Mouse (Mus musculus) forebrain, embryonic 13.5 days (tissue): Measurements from ENCODE around the gene Pde4d. TPM values are rescaled to one million over a fixed set of nuclear protein-coding genes. Genes with fewer than 3 reads are reported as not detected.

Experiments used
- ATAC-seq: fragments of 200-750 bp; cut with Nextera tagmentation; 2 replicates; pipeline ENCODE4 v1.8.0; 2017
- H3K27ac ChIP-seq: fragments of 300-500 bp; sonication (generic); 2 replicates; pipeline ENCODE4 v1.5.1; 2015; ENCODE audit warnings: inconsistent platforms, mild to moderate bottlenecking, moderate library complexity
- H3K27me3 ChIP-seq: fragments of 300-500 bp; sonication (generic); 2 replicates; pipeline ENCODE4 v1.6.1; 2015; ENCODE audit warnings: mild to moderate bottlenecking, inconsistent platforms
- H3K36me3 ChIP-seq: fragments of 300-500 bp; sonication (generic); 2 replicates; pipeline ENCODE4 v1.6.1; 2015; ENCODE audit warnings: mild to moderate bottlenecking, inconsistent platforms; ENCODE audit not compliant: poor library complexity, severe bottlenecking
- H3K4me1 ChIP-seq: fragments of 300-500 bp; sonication (generic); 2 replicates; pipeline ENCODE4 v1.6.1; 2015; ENCODE audit warnings: inconsistent platforms
- H3K4me2 ChIP-seq: fragments of 300-500 bp; sonication (generic); 2 replicates; pipeline ENCODE4 v1.6.1; 2015; ENCODE audit warnings: inconsistent platforms, mild to moderate bottlenecking, moderate library complexity
- H3K4me3 ChIP-seq: fragments of 300-500 bp; sonication (generic); 2 replicates; pipeline ENCODE4 v1.5.1; 2015; ENCODE audit warnings: mild to moderate bottlenecking, inconsistent platforms
- H3K9ac ChIP-seq: fragments of 300-500 bp; sonication (generic); 2 replicates; pipeline ENCODE4 v1.6.1; 2015; ENCODE audit warnings: mild to moderate bottlenecking, inconsistent platforms
- H3K9me3 ChIP-seq: fragments of 300-500 bp; sonication (generic); replicated peaks from 2 replicates; pipeline ENCODE4 v1.6.1; 2016; ENCODE audit warnings: inconsistent platforms
- WGBS: fragments of 180-500 bp; shearing (Covaris S2); methylation state at CpG from one replicate; pipeline ENCODE4 v1.1.7; 2015; 5-methylcytosine and 5-hydroxymethylcytosine counted together
- polyA plus RNA-seq: library from polyadenylated mRNA; unstranded; fragments of >200 nt; fragmentation: Nextera tagmentation; extraction: Ambion mirVana; gene quantifications from 2 replicates; pipeline ENCODE4 v1.2.1, GENCODE M21; 2015

Pde4d gene
- polyA plus RNA-seq, 1 experiment from 2014 or later = 11.9 TPM

DNA sequence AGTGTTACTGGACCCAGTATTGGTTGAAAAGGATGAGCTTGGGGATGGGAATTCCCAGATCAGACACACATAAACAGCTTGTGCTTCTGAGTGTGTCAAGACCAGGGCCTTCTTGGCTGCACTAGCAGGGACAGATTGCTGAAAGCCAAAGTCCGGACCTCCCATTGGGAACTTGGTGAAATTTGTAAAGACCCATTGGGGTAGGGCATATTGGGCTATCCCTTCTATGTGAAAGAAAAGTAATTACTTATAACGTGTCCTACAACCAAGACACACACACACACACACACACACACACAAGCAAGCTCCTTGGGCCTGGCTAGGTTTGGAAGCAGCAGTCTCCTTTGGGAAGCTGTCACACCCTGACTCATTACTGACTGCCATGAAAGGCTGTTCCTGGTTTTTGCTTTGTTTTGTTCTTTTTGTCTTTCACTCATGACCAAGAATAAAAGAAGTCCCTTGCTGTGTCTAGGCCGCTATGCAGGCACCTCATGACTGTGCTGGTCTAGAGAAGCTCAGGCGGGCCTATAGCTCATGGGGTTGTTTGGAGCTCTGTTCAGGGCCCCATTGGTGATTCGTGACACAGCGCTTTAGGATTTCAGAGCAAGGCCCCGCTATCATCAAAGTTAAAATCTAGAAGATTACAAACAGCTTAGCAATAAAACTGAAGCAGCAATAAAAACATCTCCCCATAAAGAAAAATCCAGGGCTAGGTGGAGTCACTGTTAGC, 1495.2 kb downstream of the Pde4d start:
- H3K9ac ChIP-seq = no peak overlapping the region
- H3K4me2 ChIP-seq = no peak overlapping the region
- no peak overlapping the region for H3K27ac ChIP-seq
- no peaks in the 10 kb centered on the region for H3K9me3 ChIP-seq
- H3K4me1 ChIP-seq = no peaks in the 10 kb centered on the region
- H3K4me3 ChIP-seq = no peak overlapping the region
- no peak for ATAC-seq
- 80% methylated on average over 7 of the region's 7 CpGs for WGBS
- H3K36me3 ChIP-seq = peaks cover 61% of the 10 kb centered on the region
- no peaks in the 10 kb centered on the region for H3K27me3 ChIP-seq

DNA sequence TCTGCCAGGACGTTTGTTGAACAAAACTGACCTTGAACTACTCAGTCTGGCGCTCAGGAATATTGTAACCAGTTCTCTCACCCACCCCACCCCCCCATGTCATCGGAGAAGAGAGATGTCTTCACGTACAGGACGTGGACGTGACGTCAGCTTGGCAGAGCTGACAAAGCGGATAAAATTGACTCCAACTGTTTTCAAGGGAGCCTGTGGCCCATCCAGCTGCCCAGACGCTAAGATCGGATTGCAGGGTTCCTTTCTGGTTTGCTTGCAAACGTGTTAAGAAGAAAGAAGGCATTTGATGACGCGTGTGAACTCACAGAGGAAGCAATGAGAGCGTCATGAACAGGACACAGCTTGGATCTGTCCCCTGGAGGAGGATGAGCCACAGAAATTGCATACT, 1501.7 kb downstream of the Pde4d start:
- Histone ChIP-seq H3K27me3 (no peaks in the 10 kb centered on the region), H3K4me1 (no peaks in the 10 kb centered on the region), H3K4me3 (no peak overlapping the region), H3K4me2 (no peak overlapping the region), H3K9me3 (no peaks in the 10 kb centered on the region), H3K27ac (no peak overlapping the region), H3K36me3 (peaks cover 68% of the 10 kb centered on the region), H3K9ac (no peak overlapping the region)
- 78% methylated on average over 14 of the region's 14 CpGs for WGBS
- no peak for ATAC-seq

DNA sequence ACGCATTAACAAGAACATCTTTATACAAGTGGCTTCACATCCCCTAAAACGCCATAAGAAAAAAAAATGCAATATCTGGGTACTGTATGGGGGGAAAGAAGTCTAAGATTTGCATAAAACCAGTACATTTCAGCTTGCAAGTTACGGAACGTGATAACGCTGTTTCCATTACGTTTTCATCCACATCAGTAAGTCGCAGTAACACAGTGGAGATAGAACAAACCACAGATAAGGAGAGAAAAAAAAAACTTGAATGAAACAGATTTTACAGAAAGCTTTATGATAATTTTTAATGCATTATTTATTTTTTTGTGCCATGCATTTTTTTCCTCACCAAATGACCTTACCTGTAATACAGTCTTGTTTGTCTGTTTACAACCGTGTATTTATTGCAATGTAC, 1504.4 kb downstream of the Pde4d start:
- 95% methylated on average over 8 of the region's 8 CpGs for WGBS
- ATAC-seq = no peak
- Histone ChIP-seq H3K27me3 (no peaks in the 10 kb centered on the region), H3K4me1 (no peaks in the 10 kb centered on the region), H3K27ac (no peak overlapping the region), H3K36me3 (peaks cover 47% of the 10 kb centered on the region), H3K9ac (no peak overlapping the region), H3K4me2 (no peak overlapping the region), H3K4me3 (no peak overlapping the region), H3K9me3 (no peaks in the 10 kb centered on the region)

DNA sequence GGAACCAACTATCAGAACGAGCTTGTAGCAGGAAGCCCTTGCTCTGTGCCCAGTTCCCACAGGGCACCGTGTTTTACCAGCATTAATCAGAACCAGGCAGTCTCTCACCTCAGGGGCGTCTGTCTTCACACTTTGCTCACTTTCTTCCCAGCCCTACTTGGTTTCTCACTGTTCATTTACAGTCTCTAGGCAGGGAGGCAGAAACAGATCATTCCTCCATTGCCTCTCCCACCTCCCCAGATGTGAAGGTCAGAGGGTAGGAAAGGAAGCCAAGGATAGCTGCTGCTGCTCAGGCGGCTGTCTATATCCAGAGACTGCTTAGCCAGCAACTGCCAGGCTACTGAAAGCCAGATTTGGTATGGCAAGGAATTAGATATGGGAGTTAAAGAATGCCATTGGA, 1508.2 kb downstream of the Pde4d start:
- ATAC-seq = no peak
- Histone ChIP-seq H3K4me1 (no peaks in the 10 kb centered on the region), H3K4me2 (no peak overlapping the region), H3K9me3 (no peaks in the 10 kb centered on the region), H3K9ac (no peak overlapping the region), H3K36me3 (peaks cover 12% of the 10 kb centered on the region), H3K27ac (no peak overlapping the region), H3K27me3 (no peaks in the 10 kb centered on the region), H3K4me3 (no peak overlapping the region)
- WGBS = 78% methylated on average over 4 of the region's 4 CpGs

DNA sequence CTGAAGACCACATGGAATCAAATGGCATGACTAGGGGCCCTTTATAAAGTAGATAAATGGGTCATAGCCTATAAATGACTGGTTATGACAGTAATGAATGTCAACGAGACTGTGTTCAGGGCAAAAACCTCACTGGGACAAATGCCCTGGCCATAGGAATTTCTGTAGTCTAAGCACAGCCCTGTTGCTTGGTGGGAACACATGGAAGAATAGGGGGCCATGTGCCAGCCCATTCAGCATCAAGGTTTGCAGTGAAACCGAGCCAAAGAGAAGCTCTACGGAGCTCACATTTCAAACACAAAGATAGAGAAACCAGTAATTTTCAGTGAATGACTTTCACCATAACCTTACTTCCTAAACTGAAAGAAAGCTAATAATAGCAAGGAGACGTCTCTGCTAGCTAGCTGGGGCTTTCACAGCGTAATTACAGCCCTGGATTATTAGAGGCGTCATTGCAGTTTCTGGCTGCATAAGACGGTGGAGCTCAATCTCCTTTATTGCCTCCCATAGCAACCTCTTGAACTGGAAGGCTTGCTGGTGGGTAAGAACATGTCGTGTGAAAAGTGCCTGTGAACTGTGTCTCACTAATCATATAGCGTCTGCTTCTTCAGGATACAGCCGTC, 1533.2 kb downstream of the Pde4d start:
- 0 out of 2 replicates have a peak, but pooled peaks have one; percentile 55 for ATAC-seq
- no peaks in the 10 kb centered on the region for H3K36me3 ChIP-seq

DNA sequence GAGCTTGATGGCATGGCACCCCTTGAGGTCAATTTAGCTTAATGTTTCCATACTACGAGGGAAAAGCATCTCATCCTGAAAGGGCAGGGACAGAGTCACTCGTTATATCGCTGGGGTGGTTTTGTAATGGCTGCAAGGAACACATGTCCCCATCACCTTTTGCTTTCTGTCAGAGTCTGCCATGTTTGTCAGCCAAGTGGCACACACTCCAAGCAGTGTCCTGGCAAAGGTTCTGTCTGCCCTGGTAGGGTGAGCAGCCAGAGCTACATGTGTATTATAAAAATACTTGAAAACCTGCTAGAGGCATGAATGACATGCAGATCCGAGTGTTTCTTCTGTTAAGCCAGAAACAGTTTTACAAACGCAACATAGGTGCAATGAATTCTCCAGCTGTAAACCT, 1535.7 kb downstream of the Pde4d start:
- H3K4me3 ChIP-seq = no peak overlapping the region
- H3K27ac ChIP-seq = no peak overlapping the region
- no peak for ATAC-seq
- no peak overlapping the region for H3K9ac ChIP-seq
- no peak overlapping the region for H3K4me2 ChIP-seq
- H3K9me3 ChIP-seq = no peaks in the 10 kb centered on the region
- no peaks in the 10 kb centered on the region for H3K4me1 ChIP-seq
- WGBS = 90% methylated on average over 5 of the region's 5 CpGs
- H3K36me3 ChIP-seq = no peaks in the 10 kb centered on the region
- H3K27me3 ChIP-seq = no peaks in the 10 kb centered on the region

More for the DNA sequence above, 1533.2 kb downstream of the Pde4d start:
- WGBS = 51% methylated on average over 10 of the region's 10 CpGs
- H3K4me1 ChIP-seq = no peaks in the 10 kb centered on the region
- no peak overlapping the region for H3K9ac ChIP-seq
- no peak overlapping the region for H3K4me2 ChIP-seq
- H3K27ac ChIP-seq = 0 out of 2 replicates have a peak overlapping the region, but pooled peaks have one; percentile 16
- H3K9me3 ChIP-seq = no peaks in the 10 kb centered on the region
- no peaks in the 10 kb centered on the region for H3K27me3 ChIP-seq
- H3K4me3 ChIP-seq = no peak overlapping the region

DNA sequence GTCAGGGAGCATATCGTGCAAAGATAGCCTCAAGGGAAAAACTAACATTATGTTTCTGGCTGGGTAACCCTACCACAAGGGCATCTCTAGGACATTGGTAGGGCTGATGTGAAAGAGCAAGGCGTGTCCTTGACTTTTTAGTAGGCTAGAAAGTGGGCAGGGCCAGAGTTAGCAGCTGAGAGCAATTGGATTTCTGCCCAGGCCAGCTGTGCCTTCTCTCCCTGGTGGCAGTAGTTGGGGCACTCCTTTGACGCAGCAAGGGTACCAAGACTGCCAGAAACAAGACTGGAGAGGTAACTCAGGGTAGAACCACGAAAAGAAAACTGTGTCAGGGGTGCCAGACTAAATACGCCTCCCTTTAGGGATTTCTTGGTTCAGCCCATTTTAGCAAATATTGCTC, 1536.1 kb downstream of the Pde4d start:
- no peaks in the 10 kb centered on the region for H3K27me3 ChIP-seq
- ATAC-seq = no peak
- no peak overlapping the region for H3K27ac ChIP-seq
- no peak overlapping the region for H3K4me2 ChIP-seq
- H3K4me3 ChIP-seq = no peak overlapping the region
- 77% methylated on average over 5 of the region's 5 CpGs for whole genome bisulfite sequencing
- H3K4me1 ChIP-seq = no peaks in the 10 kb centered on the region
- H3K9ac ChIP-seq = no peak overlapping the region
- no peaks in the 10 kb centered on the region for H3K36me3 ChIP-seq
- no peaks in the 10 kb centered on the region for H3K9me3 ChIP-seq

DNA sequence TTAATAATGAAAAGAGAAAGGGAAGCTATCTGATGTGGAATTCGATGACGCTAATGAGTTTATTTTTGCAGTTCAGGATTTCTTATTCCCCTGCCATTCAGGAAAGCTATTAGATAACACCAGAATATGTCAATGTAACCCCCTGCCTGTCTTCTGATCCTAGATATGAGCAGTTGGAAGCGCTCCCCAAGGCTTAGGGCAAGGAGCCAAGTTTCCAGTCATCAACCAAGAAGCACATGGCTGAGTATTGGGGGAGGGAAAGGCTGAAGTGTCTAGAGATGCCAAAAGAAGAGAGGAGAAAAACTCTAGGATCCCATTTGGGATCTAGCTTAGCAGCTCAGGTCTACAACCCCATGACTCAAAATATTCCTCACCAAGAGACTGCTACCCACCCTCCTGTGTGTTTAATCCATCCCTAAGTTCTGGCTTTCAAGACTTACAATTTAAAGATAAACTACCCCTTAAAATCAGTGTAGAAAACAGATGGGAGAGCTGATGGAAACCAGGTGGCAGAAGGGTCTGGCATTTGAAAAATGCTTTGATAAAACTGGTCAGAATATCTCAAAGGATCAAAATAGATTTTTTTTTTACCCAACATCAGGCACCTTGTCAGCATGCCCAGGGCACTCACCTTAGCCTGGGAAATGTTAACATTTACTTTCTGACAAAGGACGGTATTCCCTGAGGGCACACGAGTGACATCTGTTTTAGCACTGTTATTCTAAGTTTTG, 1543.2 kb downstream of the Pde4d start:
- Histone ChIP-seq H3K4me3 (no peak overlapping the region), H3K27me3 (no peaks in the 10 kb centered on the region), H3K9me3 (no peaks in the 10 kb centered on the region), H3K4me2 (no peak overlapping the region), H3K9ac (no peak overlapping the region), H3K4me1 (no peaks in the 10 kb centered on the region), H3K27ac (no peak overlapping the region), H3K36me3 (no peaks in the 10 kb centered on the region)
- 88% methylated on average over 5 of the region's 5 CpGs for WGBS
- peak; percentile 51; the same call in 1 of the 2 replicates for ATAC-seq

DNA sequence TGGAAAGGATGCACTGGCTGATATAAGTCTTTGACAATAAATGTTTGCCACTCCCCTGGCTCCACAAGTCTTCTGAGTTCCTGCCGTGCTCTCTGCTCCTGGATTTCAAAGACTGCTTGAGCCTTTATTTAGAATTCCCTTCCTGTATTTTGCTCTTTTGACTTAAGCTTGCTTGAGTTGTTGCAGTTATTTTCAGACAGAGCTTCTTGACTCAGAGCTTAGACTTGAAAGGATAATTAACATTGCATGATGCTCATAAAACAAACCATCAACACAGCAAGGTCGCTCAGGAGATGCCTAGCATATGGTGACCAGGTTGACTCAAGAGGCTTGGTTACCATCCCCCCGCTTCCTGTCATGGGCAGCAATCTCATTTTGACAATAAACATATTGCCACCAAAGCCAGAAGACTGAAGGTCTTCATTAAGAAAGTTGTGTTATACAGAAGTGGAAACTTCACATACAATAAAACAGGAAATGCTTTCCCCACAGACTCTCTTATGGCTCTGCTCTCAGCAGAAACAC, 1544.6 kb downstream of the Pde4d start:
- Histone ChIP-seq H3K27me3 (no peaks in the 10 kb centered on the region), H3K27ac (no peak overlapping the region), H3K4me1 (no peaks in the 10 kb centered on the region), H3K4me2 (no peak overlapping the region), H3K4me3 (no peak overlapping the region), H3K36me3 (no peaks in the 10 kb centered on the region), H3K9me3 (no peaks in the 10 kb centered on the region), H3K9ac (no peak overlapping the region)
- 85% methylated on average over 3 of the region's 3 CpGs for WGBS
- no peak for ATAC-seq

DNA sequence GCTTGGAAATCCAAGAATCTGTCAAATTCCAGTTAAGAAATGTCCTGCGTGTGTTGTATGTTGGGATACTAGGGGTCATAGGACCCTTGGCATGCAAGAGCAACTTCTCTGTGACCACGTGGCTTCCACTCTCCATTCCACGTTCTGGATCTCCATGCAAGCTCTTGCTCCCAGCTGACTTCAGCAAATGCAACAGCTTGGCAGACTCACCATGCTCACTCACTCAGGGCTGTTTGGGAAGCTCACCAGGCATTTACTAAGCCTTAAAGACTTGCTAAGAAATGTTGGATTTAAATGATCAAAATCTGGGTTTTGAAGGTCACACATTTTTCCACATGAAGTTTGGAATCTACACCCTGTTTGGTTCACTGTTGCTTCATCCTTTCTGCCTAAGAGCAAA, 1552.3 kb downstream of the Pde4d start:
- 95% methylated on average over 3 of the region's 3 CpGs for WGBS
- no peak for ATAC-seq
- H3K27ac ChIP-seq = no peak overlapping the region
- no peaks in the 10 kb centered on the region for H3K9me3 ChIP-seq
- H3K4me3 ChIP-seq = no peak overlapping the region
- no peaks in the 10 kb centered on the region for H3K27me3 ChIP-seq
- no peaks in the 10 kb centered on the region for H3K36me3 ChIP-seq
- no peak overlapping the region for H3K4me2 ChIP-seq
- H3K9ac ChIP-seq = no peak overlapping the region
- H3K4me1 ChIP-seq = no peaks in the 10 kb centered on the region
